Mouse (Mus musculus) heart, embryonic 10.5 days (tissue): ENCODE measurements around the gene Flcn. TPM values are rescaled to one million over a fixed set of nuclear protein-coding genes. Genes with fewer than 3 reads are reported as not detected.
A peak's percentile ranks its signal among the peaks of the same experiment; 100 is the strongest.

ENCODE experiments used
- DNase-seq: peaks from one replicate; pipeline ENCODE4 v3.0.0-alpha.2; 2017; ENCODE audit warnings: low spot score
- H3K27ac ChIP-seq: fragments of 300-500 bp; sonication (generic); 2 replicates; pipeline ENCODE4 v1.5.1; 2016; ENCODE audit warnings: mild to moderate bottlenecking
- H3K27me3 ChIP-seq: fragments of 300-500 bp; sonication (generic); 2 replicates; pipeline ENCODE4 v1.6.1; 2016; ENCODE audit warnings: mild to moderate bottlenecking; ENCODE audit not compliant: poor library complexity, insufficient read depth, severe bottlenecking
- H3K36me3 ChIP-seq: fragments of 300-500 bp; sonication (generic); 2 replicates; pipeline ENCODE4 v1.6.1; 2016; ENCODE audit warnings: mild to moderate bottlenecking, moderate library complexity
- H3K4me1 ChIP-seq: fragments of 300-500 bp; sonication (generic); 2 replicates; pipeline ENCODE4 v1.6.1; 2016; ENCODE audit warnings: mild to moderate bottlenecking
- H3K4me3 ChIP-seq: fragments of 300-500 bp; sonication (generic); 2 replicates; pipeline ENCODE4 v1.5.1; 2016; ENCODE audit warnings: mild to moderate bottlenecking, moderate library complexity
- H3K9me3 ChIP-seq: fragments of 300-500 bp; sonication (generic); 2 replicates; pipeline ENCODE4 v1.6.1; 2016; ENCODE audit warnings: mild to moderate bottlenecking, moderate library complexity
- WGBS: fragments of 180-500 bp; shearing (Covaris S2); methylation state at CpG from one replicate; pipeline ENCODE4 v1.1.7; 2016; 5-methylcytosine and 5-hydroxymethylcytosine counted together
- polyA plus RNA-seq: library from polyadenylated mRNA; unstranded; fragments of >200 nt; fragmentation: Nextera tagmentation; extraction: Ambion mirVana; gene quantifications from 2 replicates; pipeline ENCODE4 v1.2.1, GENCODE M21; 2016

Flcn gene
- polyA plus RNA-seq, 1 experiment from 2014 or later, result 25.0 TPM

GRCm38 (mm10) chr11:59814936-59815335 lies 5.1 kb upstream of the Flcn start:
- H3K4me3 ChIP-seq, result no peak overlapping the region
- H3K27ac ChIP-seq, result no peak overlapping the region
- DNase-seq, result no peak
- peaks cover 6% of the 10 kb centered on the region; the same call in 1 of the 2 replicates for H3K4me1 ChIP-seq
- peaks cover 49% of the 10 kb centered on the region for H3K36me3 ChIP-seq
- 90% methylated on average over 6 of the region's 6 CpGs for WGBS
- H3K27me3 ChIP-seq, result no peaks in the 10 kb centered on the region
- no peaks in the 10 kb centered on the region for H3K9me3 ChIP-seq

DNA sequence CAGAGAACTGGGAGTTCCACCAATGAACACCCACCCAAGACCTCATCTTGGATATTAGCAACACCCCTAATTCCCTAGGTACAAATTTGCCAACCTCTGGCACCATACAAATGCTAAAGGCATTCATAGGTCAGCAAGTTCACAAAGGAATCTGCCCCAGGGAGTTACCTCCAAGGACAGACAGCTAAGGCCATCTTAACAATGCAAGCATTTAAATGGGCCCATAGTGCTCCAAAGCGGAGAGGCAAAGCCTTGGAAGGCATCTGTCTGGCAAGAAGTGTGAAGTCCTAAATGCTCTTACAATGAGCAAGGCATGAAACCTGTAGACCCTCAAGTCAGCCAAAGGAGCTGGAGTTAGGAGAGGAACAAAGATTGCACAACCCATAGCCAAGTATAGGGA lies 4.5 kb upstream of the Flcn start:
- WGBS, result 83% methylated on average over 1 of the region's 1 CpGs
- H3K36me3 ChIP-seq, result peaks cover 43% of the 10 kb centered on the region
- peaks cover 6% of the 10 kb centered on the region; the same call in 1 of the 2 replicates for H3K4me1 ChIP-seq
- no peak overlapping the region for H3K4me3 ChIP-seq
- no peak overlapping the region for H3K27ac ChIP-seq
- H3K27me3 ChIP-seq, result no peaks in the 10 kb centered on the region
- DNase-seq, result no peak
- H3K9me3 ChIP-seq, result no peaks in the 10 kb centered on the region

DNA sequence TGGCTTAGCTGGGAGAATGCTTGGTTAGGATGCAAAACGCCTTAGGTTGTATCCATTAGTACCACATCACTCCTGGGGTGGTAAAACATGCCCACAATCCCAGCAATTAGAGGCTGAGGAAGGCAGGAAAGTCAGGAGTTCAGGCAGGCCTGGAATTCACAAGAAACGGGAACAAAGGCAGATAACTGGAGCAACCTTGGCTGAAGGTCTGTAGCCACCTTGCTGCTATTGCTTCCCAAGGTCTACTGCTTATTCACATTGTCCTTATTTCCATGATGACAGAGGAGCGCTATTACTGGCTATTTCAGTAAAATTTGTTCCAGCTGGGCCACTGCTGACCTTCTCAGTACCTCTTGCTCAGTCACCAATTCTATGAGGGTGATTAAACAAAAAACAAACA lies 3.5 kb upstream of the Flcn start:
- Histone ChIP-seq H3K36me3 (peaks cover 32% of the 10 kb centered on the region), H3K4me1 (peaks cover 17% of the 10 kb centered on the region), H3K27me3 (no peaks in the 10 kb centered on the region), H3K9me3 (no peaks in the 10 kb centered on the region), H3K27ac (no peak overlapping the region), H3K4me3 (no peak overlapping the region)
- 60% methylated on average over 3 of the region's 3 CpGs for WGBS
- DNase-seq, result no peak

- WGBS, result 65% methylated on average over 4 of the region's 4 CpGs
- no peak for DNase-seq
- no peak overlapping the region for H3K27ac ChIP-seq
- peaks cover 18% of the 10 kb centered on the region for H3K4me1 ChIP-seq
- H3K9me3 ChIP-seq, result no peaks in the 10 kb centered on the region
- 0 out of 2 replicates have a peak overlapping the region, but pooled peaks have one; percentile 12 for H3K4me3 ChIP-seq
- H3K27me3 ChIP-seq, result no peaks in the 10 kb centered on the region
- peaks cover 27% of the 10 kb centered on the region for H3K36me3 ChIP-seq
Observed at GRCm38 (mm10) chr11:59811211-59811610, 1.4 kb upstream of the Flcn start.

- Histone ChIP-seq H3K9me3 (no peaks in the 10 kb centered on the region), H3K27me3 (no peaks in the 10 kb centered on the region), H3K4me1 (peaks cover 18% of the 10 kb centered on the region), H3K27ac (peak overlapping the region; percentile 100), H3K4me3 (peak overlapping the region; percentile 92), H3K36me3 (peaks cover 27% of the 10 kb centered on the region)
- 61% methylated on average over 14 of the region's 14 CpGs for WGBS
- no peak for DNase-seq
Observed at GRCm38 (mm10) chr11:59810480-59811158, 803 bp upstream of the Flcn start.

DNA sequence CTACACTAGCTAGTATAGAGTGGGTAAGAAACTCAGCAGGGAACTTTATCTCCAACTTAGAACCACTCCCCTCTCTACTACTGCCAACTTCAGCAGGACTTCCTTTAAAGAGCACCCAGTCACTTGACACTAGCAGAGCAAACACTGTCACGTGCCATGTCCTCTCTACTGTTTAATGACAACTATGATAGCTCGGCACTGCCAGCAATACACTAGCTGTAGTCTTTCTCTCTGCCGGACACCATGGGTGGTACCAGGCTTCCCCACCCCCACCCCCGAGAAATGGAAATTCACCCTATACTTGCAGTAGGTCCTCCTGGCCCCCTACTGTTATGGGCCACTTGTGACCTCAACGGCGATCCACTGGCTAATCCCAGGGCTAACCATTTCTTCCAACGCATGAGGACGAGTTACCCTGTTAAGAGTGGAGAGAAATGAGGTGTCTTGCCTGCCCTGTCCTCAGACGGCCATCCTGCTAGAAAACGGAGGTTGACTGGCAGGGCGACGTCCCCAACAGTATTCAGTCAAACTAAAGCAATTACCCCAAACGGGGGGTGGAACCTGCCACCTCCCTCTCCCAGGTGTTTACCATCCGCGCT lies 646 bp downstream of the Flcn start:
- Histone ChIP-seq H3K36me3 (peaks cover 36% of the 10 kb centered on the region), H3K27me3 (no peaks in the 10 kb centered on the region), H3K27ac (peak overlapping the region; percentile 100), H3K9me3 (no peaks in the 10 kb centered on the region), H3K4me3 (peak overlapping the region; percentile 92), H3K4me1 (peaks cover 18% of the 10 kb centered on the region)
- WGBS, result 0% methylated on average over 15 of the region's 15 CpGs
- no peak for DNase-seq

GRCm38 (mm10) chr11:59808170-59808960 lies 1.5 kb downstream of the Flcn start:
- peak overlapping the region; percentile 100; the same call in 1 of the 2 replicates for H3K27ac ChIP-seq
- H3K4me3 ChIP-seq, result peak overlapping the region; percentile 92

GRCm38 (mm10) chr11:59805656-59806055 lies 4.2 kb downstream of the Flcn start:
- no peak overlapping the region for H3K4me3 ChIP-seq
- H3K36me3 ChIP-seq, result peaks cover 71% of the 10 kb centered on the region
- H3K9me3 ChIP-seq, result no peaks in the 10 kb centered on the region
- no peak for DNase-seq
- no peaks in the 10 kb centered on the region for H3K27me3 ChIP-seq
- no peak overlapping the region for H3K27ac ChIP-seq
- WGBS, result 91% methylated on average over 2 of the region's 2 CpGs
- H3K4me1 ChIP-seq, result peaks cover 12% of the 10 kb centered on the region

More at GRCm38 (mm10) chr11:59808170-59808960, 1.5 kb downstream of the Flcn start:
- H3K9me3 ChIP-seq, result no peaks in the 10 kb centered on the region
- H3K27me3 ChIP-seq, result no peaks in the 10 kb centered on the region
- no peak for DNase-seq
- peaks cover 44% of the 10 kb centered on the region for H3K36me3 ChIP-seq
- WGBS, result 70% methylated on average over 14 of the region's 14 CpGs
- H3K4me1 ChIP-seq, result peaks cover 18% of the 10 kb centered on the region

DNA sequence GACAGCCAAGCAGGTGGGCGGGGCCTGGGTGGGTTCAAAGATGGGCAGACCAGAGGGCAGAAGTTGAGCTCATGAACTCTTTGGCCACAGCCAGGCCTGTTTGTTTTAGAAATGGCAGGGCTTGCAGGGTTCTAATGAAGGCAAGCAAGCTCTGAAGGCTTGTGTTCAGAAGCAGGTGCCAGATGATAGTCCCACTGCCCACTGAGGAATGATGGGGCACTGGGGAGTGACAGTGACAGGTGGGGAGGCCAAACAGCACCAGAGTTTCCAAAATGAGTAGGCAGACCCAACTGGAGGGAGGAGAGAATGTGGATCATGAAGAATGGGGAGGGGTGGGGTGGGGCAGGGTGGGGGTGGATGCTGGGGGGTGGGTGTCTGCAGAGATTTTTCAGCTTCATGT lies 4.6 kb downstream of the Flcn start:
- 95% methylated on average over 1 of the region's 1 CpGs for WGBS
- Histone ChIP-seq H3K36me3 (peaks cover 75% of the 10 kb centered on the region), H3K9me3 (no peaks in the 10 kb centered on the region)

DNA sequence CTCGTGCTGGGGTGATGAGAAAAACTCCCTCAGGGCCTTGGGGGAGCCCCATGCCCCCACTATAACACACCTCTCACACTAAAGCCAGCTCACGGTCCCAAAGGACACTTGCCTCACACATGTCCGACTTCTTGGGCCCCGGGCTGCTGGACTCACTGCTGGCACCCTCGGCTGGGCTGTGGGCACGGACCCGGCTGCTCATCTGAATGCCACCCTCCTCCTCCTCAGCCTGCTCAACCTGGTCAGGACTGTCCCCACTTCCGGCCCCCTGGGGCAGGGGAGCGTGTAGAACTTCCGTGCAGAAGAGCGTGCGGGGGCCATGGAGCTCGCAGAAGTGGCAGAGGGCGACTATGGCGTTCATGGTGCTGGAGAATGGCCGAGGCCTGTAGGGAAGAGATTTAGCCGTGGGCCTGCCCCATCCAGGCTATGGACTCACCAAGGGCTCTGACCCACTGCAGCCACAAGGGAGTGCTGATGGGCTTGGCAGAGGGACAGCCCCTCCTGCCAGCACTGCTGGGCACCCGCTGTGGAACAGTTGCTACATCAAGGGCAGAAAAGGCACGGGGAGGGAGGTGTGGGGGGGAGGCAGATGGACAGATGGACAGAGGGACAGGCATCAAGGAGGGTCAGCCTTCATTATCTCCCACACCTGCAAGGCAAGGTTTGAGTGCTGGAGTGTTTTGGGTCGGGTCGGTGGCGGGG lies 5.3 kb downstream of the Flcn start:
- no peak overlapping the region for H3K4me3 ChIP-seq
- H3K4me1 ChIP-seq, result peaks cover 12% of the 10 kb centered on the region
- H3K27ac ChIP-seq, result no peak overlapping the region
- no peak for DNase-seq
- peaks cover 82% of the 10 kb centered on the region for H3K36me3 ChIP-seq
- WGBS, result 90% methylated on average over 22 of the region's 22 CpGs
- H3K27me3 ChIP-seq, result no peaks in the 10 kb centered on the region
- no peaks in the 10 kb centered on the region for H3K9me3 ChIP-seq

More for the DNA sequence above, 4.6 kb downstream of the Flcn start:
- Histone ChIP-seq H3K4me3 (no peak overlapping the region), H3K4me1 (peaks cover 12% of the 10 kb centered on the region), H3K27me3 (no peaks in the 10 kb centered on the region), H3K27ac (no peak overlapping the region)
- no peak for DNase-seq

- Histone ChIP-seq H3K9me3 (no peaks in the 10 kb centered on the region), H3K4me3 (no peak overlapping the region), H3K27me3 (no peaks in the 10 kb centered on the region), H3K4me1 (peaks cover 4% of the 10 kb centered on the region), H3K36me3 (peaks cover 93% of the 10 kb centered on the region), H3K27ac (no peak overlapping the region)
- 89% methylated on average over 14 of the region's 14 CpGs for WGBS
- no peak for DNase-seq
Observed at GRCm38 (mm10) chr11:59803516-59803915, 6.3 kb downstream of the Flcn start.

- DNase-seq, result no peak
- Histone ChIP-seq H3K27me3 (no peaks in the 10 kb centered on the region), H3K9me3 (no peaks in the 10 kb centered on the region), H3K4me1 (no peaks in the 10 kb centered on the region), H3K36me3 (peaks cover 100% of the 10 kb centered on the region), H3K27ac (no peak overlapping the region), H3K4me3 (no peak overlapping the region)
- whole genome bisulfite sequencing, result 94% methylated on average over 8 of the region's 8 CpGs
Observed at GRCm38 (mm10) chr11:59801881-59802280, 7.9 kb downstream of the Flcn start.
